Comparison of ENCODE assay signal across 25 mouse cellular contexts in genomic region chr5:38857591-38857990, GRCm38 (mm10). TPM values are rescaled to one million over a fixed set of nuclear protein-coding genes. Genes with fewer than 3 reads are reported as not detected.
DNase-seq lines count a peak whose midpoint lies in the region; ATAC-seq lines count a peak whose summit lies in the region.
"Had no signal": no experiment of that assay in that cellular context is flagged by ENCODE, and none has a peak within 500 bp of the region (broad histone marks: within the 10 kb centered on the region; RNA-seq: fewer than 3 reads in every experiment).

No protein-coding gene starts in this region.

- DNase-seq in forebrain, embryonic 10.5 days (ENCODE audit: extremely low spot score, low spot score): no peak
- peak; percentile 82 for DNase-seq in 416B (ENCODE audit: low read depth)
- no peak for DNase-seq in embryonic facial prominence, embryonic 11.5 days (ENCODE audit: low spot score)
- DNase-seq in right cerebral cortex, postnatal 4 days: no peak
- no peak for DNase-seq in lung, postnatal 14 days
- DNase-seq: adrenal gland, adult 8-10 months; B cell, adult 2 months; cerebellum, postnatal 14 days; gastrocnemius, postnatal 25 days; heart, postnatal 14 days; kidney, postnatal 14 days; retina, postnatal 1 day; thymus, postnatal 14 days had no signal

- no peaks in the 10 kb centered on the region for H3K36me3 ChIP-seq in forebrain, embryonic 10.5 days (replicated peaks)
- H3K36me3 ChIP-seq in forebrain, embryonic 13.5 days (ENCODE audit: poor library complexity, severe bottlenecking): no peaks in the 10 kb centered on the region
- no peaks in the 10 kb centered on the region for H3K36me3 ChIP-seq in embryonic facial prominence, embryonic 11.5 days (replicated peaks; ENCODE audit: control insufficient read depth, insufficient read depth, low read depth, low read length)
- H3K36me3 ChIP-seq in limb, embryonic 12.5 days: no peaks in the 10 kb centered on the region
- H3K36me3 ChIP-seq: forebrain, embryonic 15.5 days; hindbrain, embryonic 12.5 days; lung, embryonic 15.5 days had no signal

- H3K9ac ChIP-seq in forebrain, embryonic 13.5 days: no peak overlapping the region
- H3K9ac ChIP-seq in embryonic facial prominence, embryonic 11.5 days (replicated peaks; ENCODE audit: low read length): no peak overlapping the region
- H3K9ac ChIP-seq in limb, embryonic 12.5 days (replicated peaks): no peak overlapping the region
- H3K9ac ChIP-seq: forebrain, embryonic 15.5 days; hindbrain, embryonic 12.5 days; liver, embryonic 14.5 days; lung, embryonic 15.5 days had no signal

- no peak overlapping the region for H3K4me2 ChIP-seq in forebrain, embryonic 13.5 days
- H3K4me2 ChIP-seq in embryonic facial prominence, embryonic 11.5 days (ENCODE audit: low read depth, low read length): no peak overlapping the region
- no peak overlapping the region for H3K4me2 ChIP-seq in limb, embryonic 12.5 days
- H3K4me2 ChIP-seq: forebrain, embryonic 15.5 days; heart, embryonic 11.5 days; hindbrain, embryonic 12.5 days; lung, embryonic 15.5 days; midbrain, embryonic 11.5 days had no signal

- 73% methylated on average over 1 of the region's 1 CpGs for WGBS in forebrain, embryonic 10.5 days
- 96% methylated on average over 1 of the region's 1 CpGs for WGBS in forebrain, embryonic 13.5 days
- WGBS in embryonic facial prominence, embryonic 11.5 days: 30% methylated on average over 1 of the region's 1 CpGs
- WGBS in limb, embryonic 12.5 days: 38% methylated on average over 1 of the region's 1 CpGs

- ATAC-seq in forebrain, embryonic 13.5 days: no peak
- ATAC-seq in embryonic facial prominence, embryonic 11.5 days (replicated peaks; ENCODE audit: insufficient number of reproducible peaks, low FRiP score, low TSS enrichment, low read depth): no peak
- no peak for ATAC-seq in limb, embryonic 12.5 days (ENCODE audit: insufficient number of reproducible peaks, insufficient read depth, low FRiP score, low TSS enrichment, low read depth)
- ATAC-seq: forebrain, embryonic 15.5 days had no signal

- no peak overlapping the region for H3K4me3 ChIP-seq in forebrain, embryonic 10.5 days
- H3K4me3 ChIP-seq in forebrain, embryonic 13.5 days: no peak overlapping the region
- no peak overlapping the region for H3K4me3 ChIP-seq in embryonic facial prominence, embryonic 11.5 days (ENCODE audit: low read depth, low read length)
- no peak overlapping the region for H3K4me3 ChIP-seq in limb, embryonic 12.5 days (replicated peaks)
- H3K4me3 ChIP-seq: forebrain, embryonic 15.5 days; hindbrain, embryonic 12.5 days; left cerebral cortex, adult 2 months; lung, embryonic 15.5 days had no signal

- no peaks in the 10 kb centered on the region for H3K27me3 ChIP-seq in forebrain, embryonic 10.5 days (ENCODE audit: poor library complexity, severe bottlenecking)
- no peaks in the 10 kb centered on the region for H3K27me3 ChIP-seq in forebrain, embryonic 13.5 days
- no peaks in the 10 kb centered on the region for H3K27me3 ChIP-seq in embryonic facial prominence, embryonic 11.5 days (ENCODE audit: control insufficient read depth, insufficient read depth, low read length)
- H3K27me3 ChIP-seq in limb, embryonic 12.5 days: peaks cover 9% of the 10 kb centered on the region; the same call in 1 of the 2 replicates
- H3K27me3 ChIP-seq: forebrain, embryonic 15.5 days; hindbrain, embryonic 12.5 days; lung, embryonic 15.5 days had no signal

- 0 out of 2 replicates have a peak, but pooled peaks cover 3% of the 10 kb centered on the region for H3K9me3 ChIP-seq in forebrain, embryonic 10.5 days
- H3K9me3 ChIP-seq in forebrain, embryonic 13.5 days (replicated peaks): no peaks in the 10 kb centered on the region
- H3K9me3 ChIP-seq in embryonic facial prominence, embryonic 11.5 days (replicated peaks; ENCODE audit: control insufficient read depth, low read length): no peaks in the 10 kb centered on the region
- H3K9me3 ChIP-seq in limb, embryonic 12.5 days: no peaks in the 10 kb centered on the region
- H3K9me3 ChIP-seq: forebrain, embryonic 15.5 days; hindbrain, embryonic 12.5 days; lung, embryonic 15.5 days had no signal

- H3K4me1 ChIP-seq in forebrain, embryonic 10.5 days: peaks cover 22% of the 10 kb centered on the region
- peaks cover 6% of the 10 kb centered on the region; the same call in 1 of the 2 replicates for H3K4me1 ChIP-seq in forebrain, embryonic 13.5 days
- H3K4me1 ChIP-seq in embryonic facial prominence, embryonic 11.5 days (ENCODE audit: control insufficient read depth, insufficient read depth, low read length): no peaks in the 10 kb centered on the region
- H3K4me1 ChIP-seq in limb, embryonic 12.5 days (replicated peaks): peaks cover 48% of the 10 kb centered on the region
- H3K4me1 ChIP-seq: lung, embryonic 15.5 days had no signal

- H3K27ac ChIP-seq in forebrain, embryonic 10.5 days: peak overlapping the region; percentile 15; the same call in 1 of the 2 replicates
- no peak overlapping the region for H3K27ac ChIP-seq in forebrain, embryonic 13.5 days
- H3K27ac ChIP-seq in embryonic facial prominence, embryonic 11.5 days (replicated peaks; ENCODE audit: low read depth, low read length): peak overlapping the region; percentile 44; the same call in 1 of the 2 replicates
- H3K27ac ChIP-seq in limb, embryonic 12.5 days: 0 out of 2 replicates have a peak overlapping the region, but pooled peaks have one; percentile 20
- H3K27ac ChIP-seq: forebrain, embryonic 15.5 days; hindbrain, embryonic 12.5 days; left cerebral cortex, adult 2 months; liver, embryonic 14.5 days; lung, embryonic 15.5 days; macrophage; stomach, postnatal 0 days had no signal

RNA-seq across cellular contexts. Expression of gene Clnk, which starts 19.0 kb away (rescaled TPM):
- polyA plus RNA-seq in forebrain, embryonic 10.5 days (2016; fragmentation: Nextera tagmentation; extraction: Ambion mirVana): 0.09 TPM in 1 of 2 replicates, not detected in the other
- polyA plus RNA-seq in forebrain, embryonic 13.5 days (2015; fragmentation: Nextera tagmentation; extraction: Ambion mirVana): 0.22 TPM in 1 of 2 replicates, not detected in the other
- polyA plus RNA-seq in embryonic facial prominence, embryonic 11.5 days (2014; fragmentation: Nextera tagmentation; extraction: Ambion mirVana): 0.20 TPM in 1 of 2 replicates, not detected in the other
- polyA plus RNA-seq in limb, embryonic 12.5 days (2016; fragmentation: Nextera tagmentation; extraction: Ambion mirVana): not detected in 2 replicates
- polyA plus RNA-seq: heart, embryonic 11.5 days; macrophage; neural tube, embryonic 11.5 days had no signal
